Mouse (Mus musculus): ENCODE measurements around the gene Pnpla7.
"Not testable (repeated sequence)": the region's sequence is repeated elsewhere in the genome, so short reads cannot be mapped to it uniquely, and the experiment has no call there.

Pnpla7 gene

GRCm38 (mm10) chr2:24975704-24976297, at the start of gene Pnpla7:
Gene Pnpla7 (plus strand): TSS chr2:24976033.
- peak; percentile 94 for DNase-seq (ENCODE audit: low read depth, low spot score)
- 0 out of 2 replicates have a peak, but pooled peaks cover 1% of the 10 kb centered on the region for H3K36me3 ChIP-seq (ENCODE audit: control insufficient read depth, insufficient read depth, low read length, poor library complexity, severe bottlenecking)
- no peaks in the 10 kb centered on the region for H3K27me3 ChIP-seq (ENCODE audit: control insufficient read depth, insufficient read depth, low read length, poor library complexity, severe bottlenecking)

GRCm38 (mm10) chr2:24926345-24926964, 49.4 kb upstream of the Pnpla7 start:
- no peaks in the 10 kb centered on the region for H3K36me3 ChIP-seq (ENCODE audit: control insufficient read depth, insufficient read depth, low read length, poor library complexity, severe bottlenecking)
- no peaks in the 10 kb centered on the region for H3K27me3 ChIP-seq (ENCODE audit: control insufficient read depth, insufficient read depth, low read length, poor library complexity, severe bottlenecking)
- no peak for DNase-seq (ENCODE audit: low read depth, low spot score)

- no peak for DNase-seq (ENCODE audit: low read depth, low spot score)
- Histone ChIP-seq H3K36me3 (ENCODE audit: control insufficient read depth, insufficient read depth, low read length, poor library complexity, severe bottlenecking) (no peaks in the 10 kb centered on the region), H3K27me3 (ENCODE audit: control insufficient read depth, insufficient read depth, low read length, poor library complexity, severe bottlenecking) (no peaks in the 10 kb centered on the region)
These were observed 48.9 kb upstream of the Pnpla7 start for GRCm38 (mm10) chr2:24926965-24927358.

GRCm38 (mm10) chr2:24927810-24928479, 47.9 kb upstream of the Pnpla7 start:
- Histone ChIP-seq H3K27me3 (ENCODE audit: control insufficient read depth, insufficient read depth, low read length, poor library complexity, severe bottlenecking) (no peaks in the 10 kb centered on the region), H3K36me3 (ENCODE audit: control insufficient read depth, insufficient read depth, low read length, poor library complexity, severe bottlenecking) (no peaks in the 10 kb centered on the region)
- no peak for DNase-seq (ENCODE audit: low read depth, low spot score)

GRCm38 (mm10) chr2:24929119-24929518, 46.7 kb upstream of the Pnpla7 start:
- H3K36me3 ChIP-seq (ENCODE audit: control insufficient read depth, insufficient read depth, low read length, poor library complexity, severe bottlenecking), result no peaks in the 10 kb centered on the region
- H3K27me3 ChIP-seq (ENCODE audit: control insufficient read depth, insufficient read depth, low read length, poor library complexity, severe bottlenecking), result no peaks in the 10 kb centered on the region
- DNase-seq (ENCODE audit: low read depth, low spot score), result no peak

GRCm38 (mm10) chr2:24929593-24929992, 46.2 kb upstream of the Pnpla7 start:
- DNase-seq (ENCODE audit: low read depth, low spot score), result no peak
- H3K27me3 ChIP-seq (ENCODE audit: control insufficient read depth, insufficient read depth, low read length, poor library complexity, severe bottlenecking), result no peaks in the 10 kb centered on the region
- H3K36me3 ChIP-seq (ENCODE audit: control insufficient read depth, insufficient read depth, low read length, poor library complexity, severe bottlenecking), result no peaks in the 10 kb centered on the region

- no peaks in the 10 kb centered on the region for H3K36me3 ChIP-seq (ENCODE audit: control insufficient read depth, insufficient read depth, low read length, poor library complexity, severe bottlenecking)
- peak; percentile 69 for DNase-seq (ENCODE audit: low read depth, low spot score)
These were observed 41.3 kb upstream of the Pnpla7 start for GRCm38 (mm10) chr2:24934441-24934963.

GRCm38 (mm10) chr2:24935057-24935796, 40.6 kb upstream of the Pnpla7 start, which contains the start of gene Arrdc1:
Gene Arrdc1 (minus strand): TSS chr2:24935252.
- Histone ChIP-seq H3K36me3 (ENCODE audit: control insufficient read depth, insufficient read depth, low read length, poor library complexity, severe bottlenecking) (no peaks in the 10 kb centered on the region), H3K27me3 (ENCODE audit: control insufficient read depth, insufficient read depth, low read length, poor library complexity, severe bottlenecking) (no peaks in the 10 kb centered on the region)
- peak; percentile 99 for DNase-seq (ENCODE audit: low read depth, low spot score)

More at GRCm38 (mm10) chr2:24934441-24934963, 41.3 kb upstream of the Pnpla7 start:
- no peaks in the 10 kb centered on the region for H3K27me3 ChIP-seq (ENCODE audit: control insufficient read depth, insufficient read depth, low read length, poor library complexity, severe bottlenecking)

GRCm38 (mm10) chr2:24942092-24942491, 33.7 kb upstream of the Pnpla7 start:
- no peaks in the 10 kb centered on the region for H3K27me3 ChIP-seq (ENCODE audit: control insufficient read depth, insufficient read depth, low read length, poor library complexity, severe bottlenecking)
- H3K36me3 ChIP-seq (ENCODE audit: control insufficient read depth, insufficient read depth, low read length, poor library complexity, severe bottlenecking), result no peaks in the 10 kb centered on the region
- DNase-seq (ENCODE audit: low read depth, low spot score), result no peak

GRCm38 (mm10) chr2:24944304-24944703, 31.5 kb upstream of the Pnpla7 start:
- H3K36me3 ChIP-seq (ENCODE audit: control insufficient read depth, insufficient read depth, low read length, poor library complexity, severe bottlenecking); H3K27me3 ChIP-seq (ENCODE audit: control insufficient read depth, insufficient read depth, low read length, poor library complexity, severe bottlenecking): not testable (repeated sequence)
- peak; percentile 79 for DNase-seq (ENCODE audit: low read depth, low spot score)

- DNase-seq (ENCODE audit: low read depth, low spot score), result peak; percentile 98
- Histone ChIP-seq H3K27me3 (ENCODE audit: control insufficient read depth, insufficient read depth, low read length, poor library complexity, severe bottlenecking) (no peaks in the 10 kb centered on the region), H3K36me3 (ENCODE audit: control insufficient read depth, insufficient read depth, low read length, poor library complexity, severe bottlenecking) (no peaks in the 10 kb centered on the region)
These were observed 26.2 kb upstream of the Pnpla7 start, which contains the start of gene Zmynd19 for GRCm38 (mm10) chr2:24949421-24950188. Gene Zmynd19 (plus strand): TSS chr2:24949792.

- H3K36me3 ChIP-seq (ENCODE audit: control insufficient read depth, insufficient read depth, low read length, poor library complexity, severe bottlenecking), result no peaks in the 10 kb centered on the region
- H3K27me3 ChIP-seq (ENCODE audit: control insufficient read depth, insufficient read depth, low read length, poor library complexity, severe bottlenecking), result no peaks in the 10 kb centered on the region
- DNase-seq (ENCODE audit: low read depth, low spot score), result peak; percentile 29
These were observed 25.7 kb upstream of the Pnpla7 start for GRCm38 (mm10) chr2:24950189-24950535.

GRCm38 (mm10) chr2:24952537-24953055, 23.2 kb upstream of the Pnpla7 start:
- no peaks in the 10 kb centered on the region for H3K27me3 ChIP-seq (ENCODE audit: control insufficient read depth, insufficient read depth, low read length, poor library complexity, severe bottlenecking)
- no peak for DNase-seq (ENCODE audit: low read depth, low spot score)
- H3K36me3 ChIP-seq (ENCODE audit: control insufficient read depth, insufficient read depth, low read length, poor library complexity, severe bottlenecking), result no peaks in the 10 kb centered on the region; the same call in 1 of the 2 replicates

GRCm38 (mm10) chr2:24960910-24961309, 14.9 kb upstream of the Pnpla7 start:
- peak; percentile 38 for DNase-seq (ENCODE audit: low read depth, low spot score)
- Histone ChIP-seq H3K36me3 (ENCODE audit: control insufficient read depth, insufficient read depth, low read length, poor library complexity, severe bottlenecking) (peaks cover 4% of the 10 kb centered on the region; the same call in 1 of the 2 replicates), H3K27me3 (ENCODE audit: control insufficient read depth, insufficient read depth, low read length, poor library complexity, severe bottlenecking) (no peaks in the 10 kb centered on the region)
